ENCODE assay signal across 24 mouse cellular contexts in genomic region chr3:105616861-105617743, GRCm38 (mm10).
DNase-seq lines count a peak whose midpoint lies in the region; ATAC-seq lines count a peak whose summit lies in the region.
"Had no signal": no experiment of that assay in that cellular context is flagged by ENCODE, and none has a peak within 500 bp of the region (broad histone marks: within the 10 kb centered on the region; RNA-seq: fewer than 3 reads in every experiment).

No protein-coding gene starts in this region.

- no peaks in the 10 kb centered on the region for H3K36me3 ChIP-seq in hindbrain, embryonic 12.5 days
- H3K36me3 ChIP-seq in hindbrain, embryonic 10.5 days = no peaks in the 10 kb centered on the region
- no peaks in the 10 kb centered on the region for H3K36me3 ChIP-seq in neural tube, embryonic 12.5 days
- no peaks in the 10 kb centered on the region for H3K36me3 ChIP-seq in neural tube, embryonic 15.5 days
- H3K36me3 ChIP-seq: limb, embryonic 12.5 days; liver, embryonic 12.5 days; neural tube, embryonic 13.5 days had no signal

- no peaks in the 10 kb centered on the region for H3K27me3 ChIP-seq in hindbrain, embryonic 12.5 days
- no peaks in the 10 kb centered on the region for H3K27me3 ChIP-seq in hindbrain, embryonic 10.5 days (ENCODE audit: insufficient read depth, poor library complexity, severe bottlenecking)
- no peaks in the 10 kb centered on the region for H3K27me3 ChIP-seq in neural tube, embryonic 12.5 days (replicated peaks)
- H3K27me3 ChIP-seq in neural tube, embryonic 15.5 days (replicated peaks) = no peaks in the 10 kb centered on the region
- H3K27me3 ChIP-seq: limb, embryonic 12.5 days; liver, embryonic 12.5 days; neural tube, embryonic 13.5 days had no signal

- H3K4me3 ChIP-seq in hindbrain, embryonic 12.5 days = no peak overlapping the region
- H3K4me3 ChIP-seq in hindbrain, embryonic 10.5 days = no peak overlapping the region
- no peak overlapping the region for H3K4me3 ChIP-seq in neural tube, embryonic 12.5 days
- H3K4me3 ChIP-seq in neural tube, embryonic 15.5 days (replicated peaks) = no peak overlapping the region
- H3K4me3 ChIP-seq: left cerebral cortex, adult 2 months; limb, embryonic 12.5 days; liver, embryonic 12.5 days; megakaryocyte, embryonic 14.5 days; neural tube, embryonic 13.5 days had no signal

- H3K4me2 ChIP-seq in hindbrain, embryonic 12.5 days (replicated peaks) = no peak overlapping the region
- H3K4me2 ChIP-seq in neural tube, embryonic 12.5 days (replicated peaks) = no peak overlapping the region
- no peak overlapping the region for H3K4me2 ChIP-seq in neural tube, embryonic 15.5 days
- H3K4me2 ChIP-seq: limb, embryonic 12.5 days; liver, embryonic 12.5 days; neural tube, embryonic 13.5 days had no signal

- 92% methylated on average over 2 of the region's 2 CpGs for WGBS in hindbrain, embryonic 12.5 days
- 89% methylated on average over 2 of the region's 2 CpGs for WGBS in hindbrain, embryonic 10.5 days
- WGBS in neural tube, embryonic 12.5 days = 92% methylated on average over 2 of the region's 2 CpGs
- WGBS in neural tube, embryonic 15.5 days = 89% methylated on average over 2 of the region's 2 CpGs

- H3K4me1 ChIP-seq in hindbrain, embryonic 12.5 days = no peaks in the 10 kb centered on the region
- H3K4me1 ChIP-seq in hindbrain, embryonic 10.5 days (replicated peaks) = 0 out of 2 replicates have a peak, but pooled peaks cover 2% of the 10 kb centered on the region
- no peaks in the 10 kb centered on the region for H3K4me1 ChIP-seq in neural tube, embryonic 12.5 days
- H3K4me1 ChIP-seq in neural tube, embryonic 15.5 days = peaks cover 4% of the 10 kb centered on the region; the same call in 1 of the 2 replicates
- H3K4me1 ChIP-seq: limb, embryonic 12.5 days; liver, embryonic 12.5 days; megakaryocyte, embryonic 14.5 days had no signal

- peak; percentile 47 for DNase-seq in cerebellum, adult 11-12 months
- DNase-seq in cerebellum, postnatal 25 days = no peak
- DNase-seq in hindbrain, embryonic 10.5 days (ENCODE audit: low spot score) = no peak
- no peak for DNase-seq in frontal cortex, postnatal 36 days (ENCODE audit: low spot score in 2 of 2)
- DNase-seq in right cerebral cortex, postnatal 4 days = no peak
- DNase-seq: adrenal gland, adult 2 months; cerebellum, adult 11 months; embryo, embryonic 11 days; gastrocnemius, postnatal 36 days; kidney, adult 9 months; kidney, postnatal 25 days; layer of hippocampus, adult 9-11 months; lung, adult 2 months; right cerebral cortex, postnatal 14 days; thymus, adult 18-20 months; thymus, postnatal 4 days had no signal

- 0 out of 2 replicates have a peak, but pooled peaks have one; percentile 38 for ATAC-seq in hindbrain, embryonic 12.5 days (ENCODE audit: low FRiP score)
- 0 out of 2 replicates have a peak, but pooled peaks have one; percentile 21 for ATAC-seq in neural tube, embryonic 12.5 days (ENCODE audit: low FRiP score, low read depth)
- no peak for ATAC-seq in neural tube, embryonic 15.5 days (ENCODE audit: low FRiP score)
- ATAC-seq: liver, embryonic 12.5 days had no signal

- no peak overlapping the region for H3K9ac ChIP-seq in hindbrain, embryonic 12.5 days
- no peak overlapping the region for H3K9ac ChIP-seq in neural tube, embryonic 12.5 days
- H3K9ac ChIP-seq in neural tube, embryonic 15.5 days (replicated peaks) = no peak overlapping the region
- H3K9ac ChIP-seq: limb, embryonic 12.5 days; liver, embryonic 12.5 days; neural tube, embryonic 13.5 days had no signal

- H3K9me3 ChIP-seq in hindbrain, embryonic 12.5 days (replicated peaks) = no peaks in the 10 kb centered on the region
- no peaks in the 10 kb centered on the region for H3K9me3 ChIP-seq in hindbrain, embryonic 10.5 days
- no peaks in the 10 kb centered on the region for H3K9me3 ChIP-seq in neural tube, embryonic 12.5 days
- no peaks in the 10 kb centered on the region for H3K9me3 ChIP-seq in neural tube, embryonic 15.5 days (replicated peaks)
- H3K9me3 ChIP-seq: limb, embryonic 12.5 days; liver, embryonic 12.5 days; megakaryocyte, embryonic 14.5 days; neural tube, embryonic 13.5 days had no signal

- H3K27ac ChIP-seq in hindbrain, embryonic 12.5 days = no peak overlapping the region
- no peak overlapping the region for H3K27ac ChIP-seq in hindbrain, embryonic 10.5 days
- no peak overlapping the region for H3K27ac ChIP-seq in neural tube, embryonic 12.5 days
- H3K27ac ChIP-seq in neural tube, embryonic 15.5 days (replicated peaks) = no peak overlapping the region
- H3K27ac ChIP-seq: left cerebral cortex, adult 2 months; limb, embryonic 12.5 days; liver, embryonic 12.5 days; neural tube, embryonic 13.5 days had no signal
